Mouse (Mus musculus) gastrocnemius, adult 2 months (tissue): ENCODE measurements around the gene Anks1b. TPM values are rescaled to one million over a fixed set of nuclear protein-coding genes. Genes with fewer than 3 reads are reported as not detected.

Experiments used
- DNase-seq: peaks from one replicate; pipeline ENCODE4 v3.0.0; 2022
- H3K27ac ChIP-seq: fragments of 200-600 bp; 2 replicates; pipeline ENCODE4 v1.8.1; 2022; ENCODE audit warnings: mild to moderate bottlenecking
- H3K4me3 ChIP-seq: fragments of 200-600 bp; 2 replicates; pipeline ENCODE4 v1.8.1; 2022; ENCODE audit warnings: mild to moderate bottlenecking, moderate library complexity
- CTCF ChIP-seq: fragments of 200-600 bp; IDR thresholded peaks from 2 replicates; pipeline ENCODE4 v1.8.1; 2022; ENCODE audit warnings: antibody characterized with exemption, mild to moderate bottlenecking, moderate library complexity
- intact Hi-C: fragments of 180-260 bp; cut with DNase I; formaldehyde crosslinking; loops from one replicate; pipeline ENCODE4 v1.15.1; 2025
- total RNA-seq, 2 experiments: library from RNA; stranded (reverse); gene quantifications; 2 replicates each; pipeline ENCODE4 v1.2.3; 2021

The Anks1b gene
- total RNA-seq, 2 experiments from 2014 or later, result 0.20 to 0.22 TPM

GRCm38 (mm10) chr10:89874036-89874435 is 727 bp downstream of the Anks1b start:
- H3K4me3 ChIP-seq, result peak overlapping the region; percentile 73
- TF ChIP-seq CTCF, result no peak
- H3K27ac ChIP-seq, result no peak overlapping the region
- DNase-seq, result no peak
- intact Hi-C loops, result no loop called here

GRCm38 (mm10) chr10:89883561-89883960 is 10.3 kb downstream of the Anks1b start:
- H3K27ac ChIP-seq, result no peak overlapping the region
- intact Hi-C loops, result no loop called here
- TF ChIP-seq CTCF, result no peak
- no peak overlapping the region for H3K4me3 ChIP-seq
- DNase-seq, result no peak

- intact Hi-C loops, result no loop called here
- no peak overlapping the region for H3K4me3 ChIP-seq
- H3K27ac ChIP-seq, result no peak overlapping the region
- TF ChIP-seq CTCF, result no peak
- DNase-seq, result no peak
Observed at GRCm38 (mm10) chr10:89902720-89903337, 29.5 kb downstream of the Anks1b start.

- Histone ChIP-seq H3K27ac (no peak overlapping the region), H3K4me3 (no peak overlapping the region)
- no peak for TF ChIP-seq CTCF
- DNase-seq, result no peak
- intact Hi-C loops, result no loop called here
Observed at GRCm38 (mm10) chr10:89911889-89912288, 38.6 kb downstream of the Anks1b start.

DNA sequence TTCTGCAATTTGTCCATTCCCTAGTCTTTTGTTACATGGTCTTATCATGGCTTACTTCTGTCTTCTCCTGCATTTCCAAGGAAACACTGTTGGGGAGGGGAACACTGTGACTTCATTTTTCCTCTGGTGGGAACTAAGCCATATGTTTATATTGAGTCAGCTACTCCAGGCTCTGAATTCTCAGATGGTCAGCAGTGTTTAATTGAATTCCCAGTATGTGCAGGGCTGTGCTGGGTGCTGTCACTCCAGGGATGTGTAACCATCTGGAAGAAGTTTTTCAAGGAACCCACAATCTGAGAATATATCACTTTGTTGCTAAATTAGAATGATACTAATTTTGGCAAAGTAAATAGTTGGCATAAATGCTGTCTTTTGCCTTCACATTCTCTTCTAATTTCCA is 39.9 kb downstream of the Anks1b start:
- intact Hi-C loops, result no loop called here
- no peak for DNase-seq
- Histone ChIP-seq H3K4me3 (no peak overlapping the region), H3K27ac (no peak overlapping the region)
- TF ChIP-seq CTCF, result no peak

DNA sequence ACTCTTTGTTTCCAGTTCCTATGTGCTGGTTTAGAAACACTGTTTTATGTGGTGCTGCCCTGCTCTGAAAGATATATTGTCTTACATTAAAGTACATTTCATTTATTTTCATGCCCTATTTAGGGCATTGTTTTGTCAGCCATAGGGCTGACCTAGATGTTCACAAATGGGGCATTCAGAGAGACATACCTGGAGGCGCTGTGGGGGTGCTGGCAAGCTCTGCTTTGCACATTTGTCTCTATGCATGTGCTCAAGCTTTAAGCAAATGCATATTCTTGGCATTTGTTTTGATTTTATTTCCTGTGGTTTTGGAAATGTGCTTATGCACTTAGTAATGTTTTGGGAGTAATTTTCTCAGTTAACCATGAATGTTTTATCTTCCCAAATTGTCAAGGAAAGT is 43.8 kb downstream of the Anks1b start:
- TF ChIP-seq CTCF, result no peak
- intact Hi-C loops, result no loop called here
- Histone ChIP-seq H3K4me3 (no peak overlapping the region), H3K27ac (no peak overlapping the region)
- DNase-seq, result no peak

DNA sequence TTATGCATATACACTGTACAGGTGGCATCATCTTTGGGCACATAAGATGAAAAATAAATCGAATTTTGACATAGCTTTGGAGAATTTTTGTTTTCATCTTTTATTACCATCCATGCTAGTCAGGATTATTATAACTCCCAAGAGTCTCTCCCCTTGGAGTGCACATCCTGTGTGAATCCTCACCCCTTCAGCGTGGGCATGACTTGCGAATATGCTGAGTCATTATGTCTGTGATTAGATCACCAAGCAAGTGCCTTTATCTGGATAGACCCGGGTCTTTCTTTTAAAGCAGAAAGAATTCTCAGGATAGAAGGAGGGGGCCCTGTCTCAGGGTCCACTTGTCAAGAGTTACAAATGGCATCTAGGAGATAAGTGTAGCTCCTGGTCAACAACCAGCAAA is 48.7 kb downstream of the Anks1b start:
- no peak for TF ChIP-seq CTCF
- intact Hi-C loops, result no loop called here
- H3K27ac ChIP-seq, result no peak overlapping the region
- no peak for DNase-seq
- H3K4me3 ChIP-seq, result no peak overlapping the region

DNA sequence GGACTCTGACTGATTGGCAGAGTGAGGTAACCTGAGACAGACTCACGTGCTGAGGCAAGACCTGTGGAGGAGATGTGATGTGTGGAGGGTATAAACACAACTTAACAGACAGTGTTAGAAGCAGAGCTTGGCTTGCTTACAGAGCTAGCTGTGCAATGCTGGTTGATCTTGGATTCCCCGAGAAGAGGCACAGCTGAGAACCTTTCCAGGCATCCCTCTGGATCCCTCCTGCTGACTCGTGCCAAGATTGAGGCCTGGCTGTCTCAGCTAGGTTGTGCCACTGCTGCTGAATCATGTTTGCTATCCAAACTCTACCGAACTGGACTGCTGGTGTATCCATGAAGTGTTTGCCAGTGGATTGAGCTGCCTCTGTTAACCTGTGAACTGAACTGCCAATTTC is 68.9 kb downstream of the Anks1b start:
- H3K4me3 ChIP-seq, result no peak overlapping the region
- no peak overlapping the region for H3K27ac ChIP-seq
- no peak for DNase-seq
- intact Hi-C loops, result no loop called here
- no peak for TF ChIP-seq CTCF

GRCm38 (mm10) chr10:89946636-89947349 is 73.5 kb downstream of the Anks1b start:
- Histone ChIP-seq H3K27ac (no peak overlapping the region), H3K4me3 (no peak overlapping the region)
- intact Hi-C loops, result no loop called here
- DNase-seq, result no peak
- TF ChIP-seq CTCF, result no peak

- intact Hi-C loops, result no loop called here
- Histone ChIP-seq H3K27ac (no peak overlapping the region), H3K4me3 (no peak overlapping the region)
- TF ChIP-seq CTCF, result no peak
- DNase-seq, result no peak
Observed at GRCm38 (mm10) chr10:89974361-89974760, 101.1 kb downstream of the Anks1b start.

- intact Hi-C loops, result no loop called here
- peak; percentile 3; the same call in 1 of the 2 replicates for TF ChIP-seq CTCF
- no peak for DNase-seq
- no peak overlapping the region for H3K4me3 ChIP-seq
- no peak overlapping the region for H3K27ac ChIP-seq
Observed at GRCm38 (mm10) chr10:89975431-89975841, 102.1 kb downstream of the Anks1b start.

DNA sequence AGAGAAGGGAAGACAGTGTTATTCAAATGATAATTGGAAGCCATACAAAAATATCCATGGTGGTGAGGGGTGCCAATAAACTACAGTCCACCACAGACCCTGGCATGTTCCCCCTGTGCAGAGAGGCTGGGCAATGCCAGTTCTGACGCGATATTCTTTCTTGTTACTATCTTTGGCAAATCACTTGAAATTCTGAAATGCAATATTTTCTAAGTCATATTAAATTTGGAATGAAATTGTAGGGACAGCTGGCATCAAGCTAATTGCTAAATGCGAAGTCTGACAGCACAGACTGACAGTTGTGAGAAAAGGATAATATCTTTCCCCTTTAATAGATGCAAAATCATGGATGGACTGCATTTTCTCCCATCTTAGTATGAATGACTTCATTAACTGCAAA is 103.3 kb downstream of the Anks1b start:
- intact Hi-C loops, result no loop called here
- no peak overlapping the region for H3K4me3 ChIP-seq
- no peak overlapping the region for H3K27ac ChIP-seq
- TF ChIP-seq CTCF, result no peak
- no peak for DNase-seq

GRCm38 (mm10) chr10:89994171-89994570 is 120.9 kb downstream of the Anks1b start:
- H3K27ac ChIP-seq, result no peak overlapping the region
- DNase-seq, result no peak
- intact Hi-C loops, result no loop called here
- TF ChIP-seq CTCF, result no peak
- no peak overlapping the region for H3K4me3 ChIP-seq
